Mouse (Mus musculus) hindbrain, embryonic 16.5 days (tissue): ENCODE measurements around the gene Dsn1. TPM values are rescaled to one million over a fixed set of nuclear protein-coding genes. Genes with fewer than 3 reads are reported as not detected.
A peak's percentile ranks its signal among the peaks of the same experiment; 100 is the strongest.

Experiments used
- ATAC-seq: fragments of 200-750 bp; cut with Nextera tagmentation; 2 replicates; pipeline ENCODE4 v1.8.0; 2017; ENCODE audit warnings: moderate TSS enrichment, moderate library complexity
- H3K27ac ChIP-seq: fragments of 300-500 bp; sonication (generic); 2 replicates; pipeline ENCODE4 v1.5.1; 2014; ENCODE audit warnings: low read depth, mild to moderate bottlenecking, control low read depth, low read length, moderate library complexity
- H3K27me3 ChIP-seq: fragments of 300-500 bp; sonication (generic); replicated peaks from 2 replicates; pipeline ENCODE4 v1.6.1; 2014; ENCODE audit warnings: low read length; ENCODE audit not compliant: control insufficient read depth, insufficient read depth
- H3K36me3 ChIP-seq: fragments of 300-500 bp; sonication (generic); 2 replicates; pipeline ENCODE4 v1.6.1; 2014; ENCODE audit warnings: mild to moderate bottlenecking, low read length, moderate library complexity, mixed read lengths; ENCODE audit not compliant: control insufficient read depth, insufficient read depth
- H3K4me1 ChIP-seq: fragments of 300-500 bp; sonication (generic); 2 replicates; pipeline ENCODE4 v1.6.1; 2014; ENCODE audit warnings: low read depth, low read length; ENCODE audit not compliant: control insufficient read depth, insufficient read depth
- H3K4me2 ChIP-seq: fragments of 300-500 bp; sonication (generic); 2 replicates; pipeline ENCODE4 v1.6.1; 2014; ENCODE audit warnings: mild to moderate bottlenecking, low read length, control low read depth, moderate library complexity
- H3K4me3 ChIP-seq: fragments of 300-500 bp; sonication (generic); 2 replicates; pipeline ENCODE4 v1.5.1; 2014; ENCODE audit warnings: mild to moderate bottlenecking, low read length, control low read depth, moderate library complexity
- H3K9ac ChIP-seq: fragments of 300-500 bp; sonication (generic); 2 replicates; pipeline ENCODE4 v1.6.1; 2014; ENCODE audit warnings: low read depth, mild to moderate bottlenecking, control low read depth, low read length, moderate library complexity
- H3K9me3 ChIP-seq: fragments of 300-500 bp; sonication (generic); 2 replicates; pipeline ENCODE4 v1.6.1; 2014; ENCODE audit warnings: mild to moderate bottlenecking, low read length, moderate library complexity; ENCODE audit not compliant: control insufficient read depth
- WGBS: fragments of 180-500 bp; shearing (Covaris S2); extraction: QIAGEN DNeasy Blood & Tissue Kit; methylation state at CpG from one replicate; pipeline ENCODE4 v1.1.7; 2014; 5-methylcytosine and 5-hydroxymethylcytosine counted together
- polyA plus RNA-seq: library from polyadenylated mRNA; unstranded; fragments of >200 nt; fragmentation: Nextera tagmentation; extraction: Ambion mirVana; gene quantifications from 2 replicates; pipeline ENCODE4 v1.2.1, GENCODE M21; 2015

Gene Dsn1
- polyA plus RNA-seq, 1 experiment from 2014 or later, result 10.5 TPM

GRCm38 (mm10) chr2:157035371-157035770 lies 28.4 kb upstream of the Dsn1 start:
- Histone ChIP-seq H3K9ac (no peak overlapping the region), H3K36me3 (peaks cover 32% of the 10 kb centered on the region), H3K4me3 (no peak overlapping the region), H3K27me3 (no peaks in the 10 kb centered on the region), H3K4me1 (no peaks in the 10 kb centered on the region; the same call in 1 of the 2 replicates), H3K9me3 (no peaks in the 10 kb centered on the region), H3K27ac (no peak overlapping the region), H3K4me2 (no peak overlapping the region)
- WGBS, result 93% methylated on average over 7 of the region's 7 CpGs
- no peak for ATAC-seq

- ATAC-seq, result peak; percentile 74
- H3K27me3 ChIP-seq, result no peaks in the 10 kb centered on the region
- H3K4me1 ChIP-seq, result no peaks in the 10 kb centered on the region
- 40% methylated on average over 9 of the region's 9 CpGs for WGBS
- no peak overlapping the region for H3K4me2 ChIP-seq
- no peak overlapping the region for H3K9ac ChIP-seq
- no peak overlapping the region for H3K27ac ChIP-seq
- H3K9me3 ChIP-seq, result no peaks in the 10 kb centered on the region; the same call in 1 of the 2 replicates
- H3K36me3 ChIP-seq, result peaks cover 52% of the 10 kb centered on the region
- H3K4me3 ChIP-seq, result no peak overlapping the region
Observed at GRCm38 (mm10) chr2:157030804-157031203, 23.9 kb upstream of the Dsn1 start.

GRCm38 (mm10) chr2:157028261-157028660 lies 21.3 kb upstream of the Dsn1 start:
- ATAC-seq, result no peak
- H3K27me3 ChIP-seq, result no peaks in the 10 kb centered on the region
- no peak overlapping the region for H3K4me3 ChIP-seq
- H3K9me3 ChIP-seq, result no peaks in the 10 kb centered on the region; the same call in 1 of the 2 replicates
- H3K4me2 ChIP-seq, result no peak overlapping the region
- 74% methylated on average over 4 of the region's 4 CpGs for WGBS
- H3K27ac ChIP-seq, result no peak overlapping the region
- peaks cover 73% of the 10 kb centered on the region for H3K36me3 ChIP-seq
- H3K4me1 ChIP-seq, result no peaks in the 10 kb centered on the region
- no peak overlapping the region for H3K9ac ChIP-seq

- ATAC-seq, result no peak; the same call in 1 of the 2 replicates
- no peak overlapping the region for H3K4me3 ChIP-seq
- peak overlapping the region; percentile 32; the same call in 1 of the 2 replicates for H3K27ac ChIP-seq
- no peaks in the 10 kb centered on the region; the same call in 1 of the 2 replicates for H3K9me3 ChIP-seq
- H3K9ac ChIP-seq, result no peak overlapping the region
- no peaks in the 10 kb centered on the region for H3K4me1 ChIP-seq
- H3K4me2 ChIP-seq, result no peak overlapping the region
- H3K36me3 ChIP-seq, result peaks cover 79% of the 10 kb centered on the region
- no peaks in the 10 kb centered on the region for H3K27me3 ChIP-seq
- 87% methylated on average over 21 of the region's 21 CpGs for WGBS
Observed at GRCm38 (mm10) chr2:157027106-157028008, 20.4 kb upstream of the Dsn1 start.

GRCm38 (mm10) chr2:157021156-157021555 lies 14.2 kb upstream of the Dsn1 start:
- no peak overlapping the region for H3K9ac ChIP-seq
- no peaks in the 10 kb centered on the region for H3K27me3 ChIP-seq
- no peaks in the 10 kb centered on the region for H3K4me1 ChIP-seq
- H3K9me3 ChIP-seq, result no peaks in the 10 kb centered on the region; the same call in 1 of the 2 replicates
- H3K27ac ChIP-seq, result no peak overlapping the region
- ATAC-seq, result no peak
- H3K36me3 ChIP-seq, result peaks cover 86% of the 10 kb centered on the region
- no peak overlapping the region for H3K4me3 ChIP-seq
- no peak overlapping the region for H3K4me2 ChIP-seq
- WGBS, result 94% methylated on average over 16 of the region's 16 CpGs

- no peak for ATAC-seq
- H3K27ac ChIP-seq, result no peak overlapping the region
- no peaks in the 10 kb centered on the region for H3K4me1 ChIP-seq
- H3K4me2 ChIP-seq, result no peak overlapping the region
- 61% methylated on average over 4 of the region's 4 CpGs for WGBS
- peaks cover 81% of the 10 kb centered on the region for H3K36me3 ChIP-seq
- no peak overlapping the region for H3K4me3 ChIP-seq
- H3K9ac ChIP-seq, result no peak overlapping the region
- H3K9me3 ChIP-seq, result no peaks in the 10 kb centered on the region
- H3K27me3 ChIP-seq, result no peaks in the 10 kb centered on the region
Observed at GRCm38 (mm10) chr2:157019228-157019627, 12.3 kb upstream of the Dsn1 start.

GRCm38 (mm10) chr2:157016529-157017270 lies 9.7 kb upstream of the Dsn1 start:
- no peak for ATAC-seq
- 83% methylated on average over 18 of the region's 18 CpGs for WGBS
- no peaks in the 10 kb centered on the region for H3K27me3 ChIP-seq
- H3K36me3 ChIP-seq, result peaks cover 61% of the 10 kb centered on the region
- H3K9me3 ChIP-seq, result no peaks in the 10 kb centered on the region
- H3K4me1 ChIP-seq, result no peaks in the 10 kb centered on the region
- H3K9ac ChIP-seq, result no peak overlapping the region
- no peak overlapping the region for H3K4me2 ChIP-seq
- no peak overlapping the region; the same call in 1 of the 2 replicates for H3K27ac ChIP-seq
- no peak overlapping the region for H3K4me3 ChIP-seq

- Histone ChIP-seq H3K36me3 (peaks cover 22% of the 10 kb centered on the region), H3K9me3 (no peaks in the 10 kb centered on the region), H3K9ac (no peak overlapping the region), H3K4me1 (peaks cover 2% of the 10 kb centered on the region), H3K27ac (no peak overlapping the region), H3K4me2 (no peak overlapping the region), H3K27me3 (no peaks in the 10 kb centered on the region), H3K4me3 (no peak overlapping the region)
- WGBS, result 91% methylated on average over 6 of the region's 6 CpGs
- ATAC-seq, result no peak
Observed at GRCm38 (mm10) chr2:157012341-157012740, 5.4 kb upstream of the Dsn1 start.
